Mouse (Mus musculus) right cerebral cortex, postnatal 14 days (tissue): ENCODE measurements at regions not wholly inside any gene's neighbourhood (a gene's known extent, or its start where the extent isn't known, plus 50 kb on each side); places are given as distances from the start of the nearest gene placed in this dataset.

ENCODE experiments used
- DNase-seq: peaks from one replicate; pipeline ENCODE4 v3.0.0; 2022

DNA sequence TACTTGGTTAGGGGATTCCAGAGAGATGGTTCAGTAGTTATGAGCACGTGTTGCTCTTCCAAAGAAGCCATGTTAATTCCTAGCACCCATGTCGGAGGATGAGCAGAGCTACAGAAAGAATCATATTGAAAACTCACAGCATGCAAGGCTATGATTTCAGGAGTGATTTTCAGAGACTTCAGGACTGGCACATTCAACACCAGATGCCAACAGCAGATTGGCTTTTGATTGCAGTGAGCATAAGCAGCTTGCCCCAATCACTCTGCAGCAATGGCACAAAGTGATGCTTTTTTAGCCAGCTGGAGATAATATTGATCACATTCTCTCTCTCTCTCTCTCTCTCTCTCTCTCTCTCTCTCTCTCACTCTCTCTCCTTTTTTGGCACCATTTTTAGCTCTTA, 166.6 kb upstream of the Chrm3 start:
- no peak for DNase-seq

DNA sequence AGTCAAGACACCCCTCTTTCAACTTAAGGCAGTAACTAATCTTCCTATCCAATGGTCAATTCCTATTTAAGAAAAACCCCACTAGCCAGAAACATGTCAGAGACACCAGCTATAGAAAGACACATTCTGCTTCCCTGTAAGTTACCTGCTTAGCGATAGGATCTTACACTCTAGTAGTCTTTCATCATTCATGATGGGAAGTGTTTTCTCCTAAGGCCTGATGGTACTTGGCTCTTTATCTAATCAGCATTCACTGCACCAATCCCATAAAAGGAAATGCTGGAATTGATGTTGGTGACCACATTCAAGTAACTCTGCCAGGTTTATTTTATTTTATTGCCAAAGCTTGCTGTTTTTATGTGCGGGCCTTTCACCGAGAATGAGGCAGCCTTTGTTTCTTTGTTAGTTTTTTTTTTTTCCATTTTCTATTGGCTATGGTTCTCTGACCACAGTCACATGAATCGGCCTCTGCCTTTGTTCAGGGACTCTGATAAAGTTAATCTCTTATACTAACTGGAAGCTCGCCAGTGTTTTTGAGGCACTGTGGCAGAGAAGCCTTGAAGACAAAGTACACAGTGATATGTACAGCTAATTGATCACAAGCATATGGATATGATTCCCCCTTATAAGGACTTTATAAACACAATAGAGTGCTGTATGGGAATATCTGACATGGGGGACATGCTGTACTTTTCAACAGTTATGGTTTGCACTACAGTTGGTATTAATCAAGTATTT, 166.0 kb upstream of the Chrm3 start:
- DNase-seq = no peak

DNA sequence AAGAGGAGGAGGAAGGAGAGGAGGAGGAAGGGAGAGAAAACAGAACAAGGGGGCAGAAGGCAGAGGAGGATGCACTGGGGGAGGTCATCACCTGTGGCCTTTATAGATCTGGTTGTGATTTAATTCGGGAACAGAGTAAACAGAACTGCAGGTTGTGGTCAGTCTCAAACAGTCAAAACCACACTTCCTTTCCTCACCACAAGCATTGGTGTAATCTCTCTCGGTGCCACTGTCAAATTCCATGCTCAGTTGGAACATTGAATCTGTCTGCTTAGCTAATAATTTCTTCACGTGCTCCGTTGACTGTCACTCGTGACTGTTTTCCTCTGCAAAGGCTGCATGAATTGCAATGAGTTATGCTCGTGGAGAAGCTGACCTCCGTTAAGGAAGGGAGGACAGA, 143.6 kb upstream of the Chrm3 start:
- DNase-seq = no peak

DNA sequence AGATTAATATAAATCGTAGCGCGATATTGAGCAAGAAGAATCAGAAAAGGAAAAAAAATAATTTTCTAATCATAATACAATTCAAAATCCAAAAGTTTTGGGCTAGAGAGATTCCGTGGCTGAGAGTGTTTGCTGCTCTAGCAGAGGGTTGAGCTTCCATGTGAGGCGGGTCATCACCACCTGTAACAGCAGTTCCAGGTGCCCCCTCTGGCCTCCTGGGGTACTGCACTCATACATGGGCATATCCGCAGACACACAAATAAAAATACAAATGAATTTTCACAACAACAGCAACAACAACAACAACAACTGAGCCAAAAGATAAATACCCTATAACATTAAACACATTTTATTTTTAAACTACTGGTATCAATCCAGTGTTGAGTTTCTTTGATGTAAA, 94.7 kb upstream of the Chrm3 start:
- peak; percentile 4 for DNase-seq

DNA sequence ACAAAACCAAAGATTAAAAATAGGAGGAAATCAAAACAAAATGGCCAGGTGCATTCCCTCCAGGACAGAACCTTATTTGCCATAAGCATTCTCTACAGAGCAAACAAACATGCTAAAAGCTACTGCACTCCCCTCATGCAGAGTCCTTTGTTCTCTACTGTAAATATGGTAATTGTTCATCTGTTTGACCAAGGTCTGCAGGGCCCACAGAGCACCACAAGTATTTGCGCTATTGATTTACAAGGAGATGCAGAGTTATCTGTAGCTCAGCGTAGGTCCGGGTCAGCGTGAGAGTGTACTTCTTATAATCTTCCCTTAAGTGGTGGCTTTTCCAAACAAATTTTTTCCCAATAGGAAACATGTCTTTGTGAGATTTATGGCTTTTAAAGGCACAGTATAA, 94.0 kb upstream of the Chrm3 start:
- no peak for DNase-seq

- DNase-seq = no peak
Measured at GRCm38 (mm10) chr13:10451057-10451456, 90.4 kb upstream of the Chrm3 start.

DNA sequence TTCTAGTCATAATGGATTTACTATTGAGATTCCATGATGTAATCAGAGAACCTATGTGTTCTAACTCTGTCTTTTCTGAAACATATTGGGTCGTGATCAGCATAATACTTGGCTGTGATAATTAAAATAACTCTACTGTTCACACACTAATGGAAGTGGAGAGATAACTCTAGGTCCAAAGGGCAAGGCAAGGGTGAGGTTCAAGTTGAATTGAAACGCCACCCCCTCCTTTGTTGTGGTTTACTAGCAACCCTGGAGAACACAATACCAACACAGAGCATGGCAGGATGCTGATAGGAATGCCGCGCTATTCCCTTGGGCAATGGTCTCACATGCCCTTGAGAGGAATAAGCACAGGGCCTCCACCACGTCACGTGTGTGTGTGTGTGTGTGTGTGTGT, 88.9 kb upstream of the Chrm3 start:
- no peak for DNase-seq

DNA sequence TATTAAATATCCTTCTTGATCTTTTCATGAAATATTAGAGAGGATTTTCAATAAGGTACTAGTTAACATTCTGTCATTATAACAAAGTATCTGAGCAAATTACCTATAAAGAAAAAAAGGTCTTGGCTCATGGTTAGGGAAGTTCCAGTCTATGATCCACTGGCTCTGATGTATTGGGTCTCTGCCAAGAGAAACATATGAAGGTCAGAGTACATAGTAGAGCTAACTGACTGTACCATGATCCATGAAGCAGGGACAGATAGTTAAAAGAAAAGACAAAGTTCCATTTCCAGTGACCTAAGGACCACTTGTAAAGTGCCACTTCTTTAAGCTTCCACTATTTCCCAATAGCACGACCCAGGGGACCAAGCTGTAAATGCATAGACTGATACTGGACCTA, 87.2 kb upstream of the Chrm3 start:
- DNase-seq = no peak

DNA sequence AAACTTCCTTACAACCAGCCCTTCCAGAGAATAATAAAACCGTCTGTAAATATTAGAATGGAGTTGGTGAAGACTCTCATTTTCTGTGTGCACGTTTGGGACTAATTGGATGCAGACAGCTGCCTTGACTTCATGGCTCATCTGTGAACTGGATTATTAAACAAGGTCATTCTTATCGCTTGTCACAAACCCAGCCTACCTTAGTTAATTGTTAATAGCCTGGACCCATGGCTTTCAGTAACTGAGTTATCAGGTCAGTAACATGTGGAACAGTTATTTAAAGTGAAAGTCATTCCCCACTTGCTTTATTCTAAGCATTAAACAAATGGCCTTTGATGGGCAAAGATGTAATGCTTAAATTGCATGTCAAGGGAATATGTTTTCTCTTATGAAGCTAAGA, 85.0 kb upstream of the Chrm3 start:
- DNase-seq = no peak
